Mouse (Mus musculus) brain, embryonic 14.5 days (tissue): ENCODE measurements around the gene Lrrk2.

Source experiments
- CTCF ChIP-seq: fragments of 200-500 bp; IDR thresholded peaks from 2 replicates; pipeline ENCODE4 v1.5.1; 2012; ENCODE audit warnings: inconsistent platforms, mild to moderate bottlenecking, moderate library complexity, borderline replicate concordance; ENCODE audit not compliant: insufficient read depth, insufficient read length; ENCODE audit errors: extremely low read depth
- POLR2A ChIP-seq: fragments of 200-500 bp; IDR thresholded peaks from 2 replicates; pipeline ENCODE4 v1.6.1; 2012; ENCODE audit warnings: mild to moderate bottlenecking, inconsistent platforms, borderline replicate concordance; ENCODE audit not compliant: poor library complexity, insufficient read depth, insufficient read length, severe bottlenecking; ENCODE audit errors: extremely low read depth

DNA sequence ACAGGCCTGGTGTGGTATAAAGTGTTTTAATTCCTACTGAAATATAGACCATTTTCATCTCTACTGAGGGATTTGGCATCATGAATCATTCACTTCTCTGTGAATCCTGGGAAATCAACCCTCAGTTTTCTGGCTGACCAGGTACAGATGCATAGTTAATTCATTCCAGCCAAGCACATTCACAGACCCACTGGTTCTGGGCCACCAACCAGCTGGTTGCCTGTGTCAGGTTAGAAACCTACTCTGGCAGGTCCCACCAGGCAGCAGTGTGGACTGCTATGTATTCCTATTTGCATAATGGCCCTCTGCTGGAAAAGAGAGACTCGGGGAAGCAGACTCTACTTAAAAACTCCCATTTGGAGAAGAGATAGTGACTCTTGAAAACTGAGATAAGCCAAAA lies 27.9 kb downstream of the Lrrk2 start:
- TF ChIP-seq POLR2A: no peak
- TF ChIP-seq CTCF: no peak
